ENCODE assay signal across 9 mouse cellular contexts in the genomic region with DNA sequence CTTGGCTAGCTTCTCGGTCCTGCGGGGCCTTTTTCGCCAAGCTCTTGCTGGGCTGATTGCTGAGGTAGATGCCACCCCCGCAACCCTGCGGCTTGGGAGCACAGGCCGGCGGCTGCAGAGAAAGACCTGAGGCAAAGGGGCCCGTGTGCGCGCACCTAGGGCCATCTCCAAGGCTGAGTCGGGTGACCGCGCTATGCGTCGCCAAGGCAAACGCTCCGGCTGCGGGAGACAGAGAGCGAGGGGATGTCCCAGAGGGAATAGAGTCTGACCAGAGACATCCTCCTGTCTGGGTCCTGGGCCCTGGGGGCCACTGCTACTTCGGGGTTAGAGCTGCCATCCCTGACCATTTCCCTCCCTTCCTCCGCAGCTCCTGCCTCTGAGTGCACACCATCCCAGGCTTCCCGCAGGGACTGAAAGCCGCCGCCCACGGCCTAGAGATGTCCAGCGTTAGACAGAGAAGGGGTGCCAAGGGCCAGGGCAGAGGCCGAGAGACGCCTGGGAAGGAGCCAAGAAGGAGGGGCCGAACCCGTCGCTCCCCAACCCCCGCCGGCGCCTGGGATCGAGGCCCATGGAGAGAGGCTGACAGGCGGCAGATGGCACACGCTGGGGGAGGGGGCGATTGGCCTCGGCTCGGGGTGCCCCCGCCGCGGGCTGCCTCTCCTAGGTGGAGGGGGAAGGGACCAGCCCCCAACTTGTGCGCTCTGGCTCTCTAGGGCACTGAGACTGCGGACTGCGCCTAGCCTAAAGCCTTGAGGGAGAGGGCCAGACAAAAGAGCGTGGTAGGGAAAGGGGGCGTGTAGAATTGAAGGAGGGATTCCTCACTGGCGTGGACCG. TPM values are rescaled to one million over a fixed set of nuclear protein-coding genes. Genes with fewer than 3 reads are reported as not detected.
DNase-seq lines count a peak whose midpoint lies in the region; ATAC-seq lines count a peak whose summit lies in the region.
"Had no signal": no experiment of that assay in that cellular context is flagged by ENCODE, and none has a peak within 500 bp of the region (broad histone marks: within the 10 kb centered on the region; RNA-seq: fewer than 3 reads in every experiment).

No protein-coding gene starts in this region.

- peak; percentile 48 to 65 for DNase-seq in layer of hippocampus, postnatal 10 days (ENCODE audit: low spot score in 2 of 2)
- DNase-seq in layer of hippocampus, adult 9-10 months (ENCODE audit: low spot score) = no peak
- peak; percentile 91 for DNase-seq in cerebellum, adult 9-10 months
- peak; percentile 65 for DNase-seq in gastrocnemius, postnatal 14 days
- DNase-seq in intestine, embryonic 14.5 days (ENCODE audit: low spot score) = peak; percentile 65

- peaks cover 32% of the 10 kb centered on the region for H3K27me3 ChIP-seq in intestine, embryonic 14.5 days (replicated peaks; ENCODE audit: control insufficient read depth, insufficient read depth, low read length)
- H3K27me3 ChIP-seq in liver, embryonic 12.5 days (replicated peaks) = peaks cover 93% of the 10 kb centered on the region
- peaks cover 10% of the 10 kb centered on the region for H3K27me3 ChIP-seq in neural tube, embryonic 12.5 days (replicated peaks)

- peak overlapping the region; percentile 79 for H3K4me3 ChIP-seq in intestine, embryonic 14.5 days (ENCODE audit: low read depth, low read length)
- H3K4me3 ChIP-seq in liver, embryonic 12.5 days = peak overlapping the region; percentile 59; the same call in 1 of the 2 replicates
- H3K4me3 ChIP-seq in neural tube, embryonic 12.5 days = peak overlapping the region; percentile 93
- H3K4me3 ChIP-seq: erythroblast, embryonic 14.5 days had no signal

- no peak for ATAC-seq in intestine, embryonic 14.5 days (replicated peaks; ENCODE audit: low FRiP score, low TSS enrichment, low read depth)
- no peak for ATAC-seq in liver, embryonic 12.5 days
- ATAC-seq in neural tube, embryonic 12.5 days (ENCODE audit: low FRiP score, low read depth) = peak; percentile 38
- no peak for ATAC-seq in inflammation-experienced regulatory T-cells, adult 6 months

- peak overlapping the region; percentile 91 for H3K4me2 ChIP-seq in intestine, embryonic 14.5 days (ENCODE audit: low read length)
- peak overlapping the region; percentile 75 for H3K4me2 ChIP-seq in liver, embryonic 12.5 days
- H3K4me2 ChIP-seq in neural tube, embryonic 12.5 days (replicated peaks) = peak overlapping the region; percentile 96

- H3K36me3 ChIP-seq in intestine, embryonic 14.5 days (ENCODE audit: control insufficient read depth, insufficient read depth, low read length) = no peaks in the 10 kb centered on the region
- no peaks in the 10 kb centered on the region for H3K36me3 ChIP-seq in liver, embryonic 12.5 days
- no peaks in the 10 kb centered on the region for H3K36me3 ChIP-seq in neural tube, embryonic 12.5 days

- H3K9me3 ChIP-seq in intestine, embryonic 14.5 days (ENCODE audit: control insufficient read depth, low read length) = no peaks in the 10 kb centered on the region
- no peaks in the 10 kb centered on the region for H3K9me3 ChIP-seq in liver, embryonic 12.5 days (replicated peaks)
- no peaks in the 10 kb centered on the region for H3K9me3 ChIP-seq in neural tube, embryonic 12.5 days

- no peak overlapping the region for H3K27ac ChIP-seq in intestine, embryonic 14.5 days (ENCODE audit: low read depth)
- H3K27ac ChIP-seq in liver, embryonic 12.5 days = no peak overlapping the region
- H3K27ac ChIP-seq in neural tube, embryonic 12.5 days = no peak overlapping the region

- intact Hi-C loops in gastrocnemius, postnatal 14 days (cut with DNase I; ENCODE audit: low total_unique reads) = loop anchor here (5.0 to 10.0 kb wide), 3 partner anchors 45 to 300 kb away; no protein-coding TSS in a partner anchor

- peak overlapping the region; percentile 20; the same call in 1 of the 2 replicates for H3K9ac ChIP-seq in intestine, embryonic 14.5 days (ENCODE audit: low read length)
- H3K9ac ChIP-seq in liver, embryonic 12.5 days = no peak overlapping the region
- peak overlapping the region; percentile 61 for H3K9ac ChIP-seq in neural tube, embryonic 12.5 days

- H3K4me1 ChIP-seq in intestine, embryonic 14.5 days (replicated peaks; ENCODE audit: control insufficient read depth, insufficient read depth, low read length) = peaks cover 19% of the 10 kb centered on the region
- H3K4me1 ChIP-seq in liver, embryonic 12.5 days = peaks cover 18% of the 10 kb centered on the region
- H3K4me1 ChIP-seq in neural tube, embryonic 12.5 days = peaks cover 50% of the 10 kb centered on the region

- 1% methylated on average over 50 of the region's 50 CpGs for WGBS in intestine, embryonic 14.5 days
- WGBS in liver, embryonic 12.5 days (ENCODE audit: insufficient replicate concordance) = 2% methylated on average over 50 of the region's 50 CpGs
- WGBS in neural tube, embryonic 12.5 days = under 1% methylated on average over 50 of the region's 50 CpGs

RNA-seq across cellular contexts. Expression of gene Zfp423, which starts 2.5 kb away (rescaled TPM):
- 10 to 100 TPM; 20.9 to 27.1 TPM for total RNA-seq in layer of hippocampus, postnatal 10 days (2021)
- total RNA-seq in gastrocnemius, postnatal 14 days (2021) = 10 to 100 TPM; 15.7 to 15.9 TPM
- polyA plus RNA-seq in intestine, embryonic 14.5 days (2014; fragmentation: Nextera tagmentation; extraction: Ambion mirVana) = 8.7 and 10.5 TPM in 2 replicates
- polyA plus RNA-seq in liver, embryonic 12.5 days (2016; fragmentation: Nextera tagmentation; extraction: Ambion mirVana) = 2.1 and 2.5 TPM in 2 replicates
- polyA plus RNA-seq in neural tube, embryonic 12.5 days (2016; fragmentation: Nextera tagmentation; extraction: Ambion mirVana) = 47.4 and 48.5 TPM in 2 replicates
- under 1 TPM in 1 of 3 experiments, not detected in 2; 0.42 TPM for polyA plus RNA-seq in inflammation-experienced regulatory T-cells, adult 6 months (2017; shearing (Covaris generic))
- polyA plus RNA-seq: erythroblast, embryonic 14.5 days had no signal
